Mouse (Mus musculus): ENCODE data around the gene Sinhcaf. TPM values are rescaled to one million over a fixed set of nuclear protein-coding genes. Genes with fewer than 3 reads are reported as not detected.

Sinhcaf gene
- polyA plus RNA-seq, 1 experiment from 2014 or later = 67.0 TPM

DNA sequence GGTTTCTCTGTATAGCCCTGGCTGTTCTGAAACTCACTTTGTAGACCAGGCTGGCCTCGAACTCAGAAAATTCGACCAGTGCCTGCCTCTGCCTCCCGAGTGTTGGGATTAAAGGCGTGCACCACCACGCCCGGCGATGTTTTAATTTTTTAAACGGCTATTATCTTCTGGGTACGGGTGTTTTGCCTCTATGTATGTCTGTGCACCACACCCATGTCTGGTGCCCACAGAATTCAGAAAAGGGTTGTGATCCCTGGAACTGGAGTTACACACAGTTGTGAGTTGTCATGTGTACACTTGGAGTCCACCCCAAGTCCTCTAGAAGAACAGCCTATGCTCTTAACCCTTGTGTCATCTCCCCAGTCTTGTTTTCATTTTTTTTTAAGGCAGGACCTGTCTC, 39.3 kb downstream of the Sinhcaf start:
- H3K4me2 ChIP-seq (ENCODE audit: low read depth, low read length) = no peak overlapping the region
- no peak overlapping the region for H3K9ac ChIP-seq (ENCODE audit: low read length)
- ATAC-seq (ENCODE audit: insufficient read depth, low FRiP score) = no peak
- H3K9me3 ChIP-seq (replicated peaks; ENCODE audit: control insufficient read depth, low read length) = no peaks in the 10 kb centered on the region
- H3K36me3 ChIP-seq (ENCODE audit: control insufficient read depth, insufficient read depth, low read length) = no peaks in the 10 kb centered on the region
- H3K4me1 ChIP-seq (ENCODE audit: control insufficient read depth, insufficient read depth, low read length) = no peaks in the 10 kb centered on the region
- no peaks in the 10 kb centered on the region for H3K27me3 ChIP-seq (ENCODE audit: control insufficient read depth, insufficient read depth, low read length)
- no peak overlapping the region for H3K27ac ChIP-seq (ENCODE audit: low read length)
- WGBS = 86% methylated on average over 9 of the region's 9 CpGs
- H3K4me3 ChIP-seq (replicated peaks; ENCODE audit: low read length) = no peak overlapping the region

GRCm38 (mm10) chr6:148902728-148903127, 43.5 kb downstream of the Sinhcaf start:
- Histone ChIP-seq H3K27ac (ENCODE audit: low read length) (no peak overlapping the region), H3K9ac (ENCODE audit: low read length) (no peak overlapping the region), H3K9me3 (replicated peaks; ENCODE audit: control insufficient read depth, low read length) (no peaks in the 10 kb centered on the region), H3K27me3 (ENCODE audit: control insufficient read depth, insufficient read depth, low read length) (no peaks in the 10 kb centered on the region), H3K4me2 (ENCODE audit: low read depth, low read length) (no peak overlapping the region), H3K4me1 (ENCODE audit: control insufficient read depth, insufficient read depth, low read length) (no peaks in the 10 kb centered on the region), H3K4me3 (replicated peaks; ENCODE audit: low read length) (no peak overlapping the region), H3K36me3 (ENCODE audit: control insufficient read depth, insufficient read depth, low read length) (no peaks in the 10 kb centered on the region)
- no peak for ATAC-seq (ENCODE audit: insufficient read depth, low FRiP score)
- WGBS = 69% methylated on average over 3 of the region's 3 CpGs

DNA sequence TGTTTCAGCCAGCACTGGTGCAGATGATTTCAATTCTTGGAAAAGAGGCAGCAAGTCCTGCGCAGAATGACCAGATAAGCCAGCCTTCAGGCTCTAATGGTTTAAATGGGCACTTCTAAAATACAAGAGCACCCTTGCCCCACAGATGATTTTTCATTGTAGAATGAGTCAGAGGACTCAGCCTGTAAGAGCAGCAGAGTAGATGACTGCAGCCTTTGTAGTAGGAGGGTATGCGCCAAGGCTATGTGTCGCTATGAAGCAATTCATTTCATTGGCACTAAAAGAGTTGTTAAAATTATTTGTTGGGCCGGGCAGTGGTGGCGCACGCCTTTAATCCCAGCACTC, 49.8 kb downstream of the Sinhcaf start:
- H3K4me2 ChIP-seq (ENCODE audit: low read depth, low read length) = peak overlapping the region; percentile 92
- peak overlapping the region; percentile 65 for H3K4me3 ChIP-seq (replicated peaks; ENCODE audit: low read length)
- no peaks in the 10 kb centered on the region for H3K4me1 ChIP-seq (ENCODE audit: control insufficient read depth, insufficient read depth, low read length)
- peak overlapping the region; percentile 80 for H3K9ac ChIP-seq (ENCODE audit: low read length)
- no peaks in the 10 kb centered on the region for H3K36me3 ChIP-seq (ENCODE audit: control insufficient read depth, insufficient read depth, low read length)
- peak; percentile 17; the same call in 1 of the 2 replicates for ATAC-seq (ENCODE audit: insufficient read depth, low FRiP score)
- H3K27ac ChIP-seq (ENCODE audit: low read length) = peak overlapping the region; percentile 84
- H3K27me3 ChIP-seq (ENCODE audit: control insufficient read depth, insufficient read depth, low read length) = no peaks in the 10 kb centered on the region
- 38% methylated on average over 6 of the region's 6 CpGs for WGBS
- H3K9me3 ChIP-seq (replicated peaks; ENCODE audit: control insufficient read depth, low read length) = no peaks in the 10 kb centered on the region

DNA sequence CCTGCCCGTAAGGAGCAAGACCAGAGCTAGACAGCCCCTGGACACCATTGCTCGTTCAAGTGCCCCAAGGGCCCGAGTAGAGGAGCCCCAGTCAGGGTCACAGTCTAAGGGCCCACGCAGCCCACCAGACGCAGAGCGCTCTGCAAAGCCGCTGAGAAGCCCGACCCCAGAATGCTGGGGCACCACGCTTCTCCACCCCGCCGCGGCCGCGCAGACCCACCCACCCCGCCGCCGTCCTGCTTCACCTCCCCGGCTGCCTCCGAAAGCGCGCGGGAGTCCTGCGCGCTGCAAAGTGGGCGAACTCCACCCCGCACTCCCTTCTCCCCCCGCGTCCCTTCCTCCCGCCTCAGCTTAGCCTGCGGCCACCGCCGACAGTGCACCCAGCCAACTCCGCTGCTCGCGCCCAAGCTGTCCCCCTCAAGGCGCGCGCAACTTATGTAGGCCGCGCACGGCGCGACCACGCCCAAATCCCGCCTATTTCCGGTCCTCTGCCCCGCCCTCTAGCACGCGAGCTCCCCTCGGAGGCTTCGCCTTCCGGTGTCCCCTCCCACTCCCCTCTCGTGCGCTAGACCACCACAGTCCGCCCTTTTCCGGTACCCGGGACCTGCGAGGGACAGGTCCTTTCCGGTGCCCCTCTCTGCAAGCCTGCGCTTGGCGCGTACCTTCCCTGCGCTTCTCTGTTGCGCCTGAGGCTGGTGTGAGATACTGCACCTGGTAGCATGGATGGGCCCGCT, 50.3 kb downstream of the Sinhcaf start, which contains the start of gene Caprin2:
Gene Caprin2 (minus strand): TSS at position 465 of the 734 bp plus-strand sequence.
- peak; percentile 97 for ATAC-seq (ENCODE audit: insufficient read depth, low FRiP score)
- H3K27me3 ChIP-seq (ENCODE audit: control insufficient read depth, insufficient read depth, low read length) = no peaks in the 10 kb centered on the region
- H3K4me2 ChIP-seq (ENCODE audit: low read depth, low read length) = peak within 1 kb of the TSS; percentile 92
- no peaks in the 10 kb centered on the region for H3K4me1 ChIP-seq (ENCODE audit: control insufficient read depth, insufficient read depth, low read length)
- WGBS = under 1% methylated on average over 65 of the region's 65 CpGs
- peak within 1 kb of the TSS; percentile 84 for H3K27ac ChIP-seq (ENCODE audit: low read length)
- no peaks in the 10 kb centered on the region for H3K9me3 ChIP-seq (replicated peaks; ENCODE audit: control insufficient read depth, low read length)
- no peaks in the 10 kb centered on the region for H3K36me3 ChIP-seq (ENCODE audit: control insufficient read depth, insufficient read depth, low read length)
- peak within 1 kb of the TSS; percentile 65 for H3K4me3 ChIP-seq (replicated peaks; ENCODE audit: low read length)
- peak within 1 kb of the TSS; percentile 80 for H3K9ac ChIP-seq (ENCODE audit: low read length)

DNA sequence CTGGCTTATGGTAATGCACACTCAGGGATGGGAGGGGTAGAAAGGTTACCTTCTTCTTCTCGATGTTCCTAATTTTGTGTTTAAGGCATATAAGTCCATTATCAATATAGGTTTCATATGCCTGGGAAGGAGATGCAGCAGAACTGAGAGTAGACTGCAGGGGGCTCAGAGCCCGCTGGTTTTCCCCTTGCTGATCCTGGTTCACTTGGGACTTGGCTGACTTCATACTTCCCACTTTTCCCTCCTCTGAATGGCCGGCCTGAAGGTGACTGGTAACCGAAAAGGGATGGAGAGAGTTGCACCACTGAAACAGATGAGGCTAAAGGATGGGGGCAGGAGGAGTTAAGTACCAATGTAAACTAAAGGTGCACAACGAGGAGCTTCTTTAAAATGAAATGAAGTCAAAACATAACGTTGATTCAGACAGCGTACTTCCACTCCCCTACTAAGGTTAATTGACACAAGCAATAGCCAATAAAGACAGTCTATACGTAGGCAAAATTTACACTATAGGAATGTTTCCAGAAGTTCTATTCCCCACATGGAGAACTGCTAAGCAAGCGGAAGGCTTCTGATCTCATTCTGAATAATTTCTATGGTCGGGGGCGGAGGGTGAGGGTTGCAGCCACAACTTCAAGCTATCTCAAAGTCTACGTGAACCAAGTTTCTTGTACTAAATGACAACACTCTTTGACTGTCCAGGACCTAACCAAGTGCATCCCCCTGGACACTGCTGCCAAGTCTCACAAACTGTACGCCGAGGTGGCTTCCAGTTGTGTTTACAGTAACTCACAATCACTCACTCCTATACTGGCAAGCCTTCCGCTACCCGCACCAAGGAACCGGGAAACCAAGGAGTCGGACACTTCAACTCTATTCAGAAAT, 51.1 kb downstream of the Sinhcaf start:
- H3K27ac ChIP-seq (ENCODE audit: low read length) = peak overlapping the region; percentile 84
- 7% methylated on average over 18 of the region's 18 CpGs for WGBS

GRCm38 (mm10) chr6:148873911-148874310, 72.4 kb downstream of the Sinhcaf start:
- H3K4me2 ChIP-seq (ENCODE audit: low read depth, low read length) = no peak overlapping the region
- H3K9ac ChIP-seq (ENCODE audit: low read length) = no peak overlapping the region
- ATAC-seq (ENCODE audit: insufficient read depth, low FRiP score) = no peak
- WGBS = 93% methylated on average over 1 of the region's 1 CpGs
- H3K9me3 ChIP-seq (replicated peaks; ENCODE audit: control insufficient read depth, low read length) = no peaks in the 10 kb centered on the region
- H3K27me3 ChIP-seq (ENCODE audit: control insufficient read depth, insufficient read depth, low read length) = no peaks in the 10 kb centered on the region
- H3K4me1 ChIP-seq (ENCODE audit: control insufficient read depth, insufficient read depth, low read length) = no peaks in the 10 kb centered on the region
- H3K4me3 ChIP-seq (replicated peaks; ENCODE audit: low read length) = no peak overlapping the region
- H3K36me3 ChIP-seq (ENCODE audit: control insufficient read depth, insufficient read depth, low read length) = no peaks in the 10 kb centered on the region
- H3K27ac ChIP-seq (ENCODE audit: low read length) = no peak overlapping the region

More for the DNA sequence above, 51.1 kb downstream of the Sinhcaf start:
- H3K27me3 ChIP-seq (ENCODE audit: control insufficient read depth, insufficient read depth, low read length) = no peaks in the 10 kb centered on the region
- H3K9me3 ChIP-seq (replicated peaks; ENCODE audit: control insufficient read depth, low read length) = no peaks in the 10 kb centered on the region
- H3K9ac ChIP-seq (ENCODE audit: low read length) = peak overlapping the region; percentile 80
- peak overlapping the region; percentile 92 for H3K4me2 ChIP-seq (ENCODE audit: low read depth, low read length)
- ATAC-seq (ENCODE audit: insufficient read depth, low FRiP score) = peak; percentile 15; the same call in 1 of the 2 replicates
- peak overlapping the region; percentile 65 for H3K4me3 ChIP-seq (replicated peaks; ENCODE audit: low read length)
- H3K36me3 ChIP-seq (ENCODE audit: control insufficient read depth, insufficient read depth, low read length) = no peaks in the 10 kb centered on the region
- H3K4me1 ChIP-seq (ENCODE audit: control insufficient read depth, insufficient read depth, low read length) = no peaks in the 10 kb centered on the region

Other genes starting within 250 kb of the Sinhcaf start
- gene Ipo8, start 115.0 kb downstream of the Sinhcaf start, polyA plus RNA-seq (2015; fragmentation: Nextera tagmentation; extraction: Ambion mirVana) = 18.8 and 20.3 TPM in 2 replicates
- gene Caprin2, start 50.2 kb downstream of the Sinhcaf start, polyA plus RNA-seq (2015; fragmentation: Nextera tagmentation; extraction: Ambion mirVana) = 13.7 and 15.0 TPM in 2 replicates
- gene Dennd5b, start 155.2 kb upstream of the Sinhcaf start, polyA plus RNA-seq (2015; fragmentation: Nextera tagmentation; extraction: Ambion mirVana) = 3.9 and 4.5 TPM in 2 replicates
- not detected in 2 replicates for gene Gm10203, start 183.7 kb upstream of the Sinhcaf start, polyA plus RNA-seq (2015; fragmentation: Nextera tagmentation; extraction: Ambion mirVana)
- gene Etfbkmt, start 193.4 kb upstream of the Sinhcaf start, polyA plus RNA-seq (2015; fragmentation: Nextera tagmentation; extraction: Ambion mirVana) = 18.1 and 19.3 TPM in 2 replicates
- 21.4 and 24.1 TPM in 2 replicates for gene Amn1, start 242.2 kb upstream of the Sinhcaf start, polyA plus RNA-seq (2015; fragmentation: Nextera tagmentation; extraction: Ambion mirVana)